ENCODE assay signal across 9 mouse cellular contexts in genomic region chr5:24303199-24303598, GRCm38 (mm10). TPM values are rescaled to one million over a fixed set of nuclear protein-coding genes. Genes with fewer than 3 reads are reported as not detected.
DNase-seq lines count a peak whose midpoint lies in the region; ATAC-seq and TF ChIP-seq lines count a peak whose summit lies in the region.
"Had no signal": no experiment of that assay in that cellular context is flagged by ENCODE, and none has a peak within 500 bp of the region (broad histone marks: within the 10 kb centered on the region; RNA-seq: fewer than 3 reads in every experiment).

No protein-coding gene starts in this region.

- WGBS in liver, embryonic 14.5 days (ENCODE audit: insufficient replicate concordance), result 30% methylated on average over 3 of the region's 3 CpGs
- 55% methylated on average over 3 of the region's 3 CpGs for WGBS in embryonic facial prominence, embryonic 10.5 days

- H3K4me2 ChIP-seq in liver, embryonic 14.5 days (ENCODE audit: low read depth), result no peak overlapping the region
- H3K4me2 ChIP-seq: liver, embryonic 13.5 days had no signal

- H3K36me3 ChIP-seq in testis, adult 2 months (ENCODE audit: control insufficient read depth, insufficient read depth, low read length), result no peaks in the 10 kb centered on the region
- no peaks in the 10 kb centered on the region for H3K36me3 ChIP-seq in liver, embryonic 14.5 days (replicated peaks; ENCODE audit: control insufficient read depth, insufficient read depth, low read depth)
- H3K36me3 ChIP-seq in embryonic facial prominence, embryonic 10.5 days (replicated peaks), result no peaks in the 10 kb centered on the region
- H3K36me3 ChIP-seq: liver, embryonic 13.5 days had no signal

- no peak for ATAC-seq in liver, embryonic 14.5 days (ENCODE audit: insufficient read depth)

- peak; percentile 53 for DNase-seq in adrenal gland, postnatal 10 days
- no peak for DNase-seq in adrenal gland, postnatal 4 days (ENCODE audit: low spot score in 2 of 2)
- DNase-seq in testis, postnatal 14 days (ENCODE audit: low spot score), result no peak
- DNase-seq in liver, embryonic 14.5 days (ENCODE audit: low read depth in 3 of 3, low spot score in 3 of 3), result peak in 1 of 3 experiments; percentile 23
- peak; percentile 39 for DNase-seq in thymus, postnatal 25 days
- no peak for DNase-seq in cerebellum, adult 11 months
- no peak for DNase-seq in embryonic facial prominence, embryonic 10.5 days (ENCODE audit: low spot score)
- DNase-seq: liver, embryonic 13.5 days had no signal

- no peaks in the 10 kb centered on the region for H3K27me3 ChIP-seq in testis, adult 2 months (ENCODE audit: control insufficient read depth, insufficient read depth, low read length)
- no peaks in the 10 kb centered on the region for H3K27me3 ChIP-seq in liver, embryonic 14.5 days (ENCODE audit: control insufficient read depth, insufficient read depth, low read length)
- no peaks in the 10 kb centered on the region for H3K27me3 ChIP-seq in embryonic facial prominence, embryonic 10.5 days (replicated peaks; ENCODE audit: low read depth, poor library complexity, severe bottlenecking)
- H3K27me3 ChIP-seq: liver, embryonic 13.5 days had no signal

- no peak overlapping the region for H3K4me3 ChIP-seq in testis, adult 2 months (ENCODE audit: control insufficient read depth, low read depth, low read length)
- H3K4me3 ChIP-seq in liver, embryonic 14.5 days (ENCODE audit: insufficient read depth in 1 of 2, low read depth in 2 of 2, low read length in 2 of 2), result no peak overlapping the region
- no peak overlapping the region for H3K4me3 ChIP-seq in embryonic facial prominence, embryonic 10.5 days
- H3K4me3 ChIP-seq: liver, embryonic 13.5 days had no signal

- TF ChIP-seq EP300 in liver, embryonic 14.5 days (IDR thresholded peaks at IDR 0.05; ENCODE audit: low read depth), result no peak

- no peaks in the 10 kb centered on the region for H3K4me1 ChIP-seq in testis, adult 2 months (ENCODE audit: control insufficient read depth, insufficient read depth, low read length)
- no peaks in the 10 kb centered on the region for H3K4me1 ChIP-seq in liver, embryonic 14.5 days (replicated peaks; ENCODE audit: control insufficient read depth in 2 of 2, insufficient read depth in 2 of 2, low read length in 1 of 2)
- H3K4me1 ChIP-seq in embryonic facial prominence, embryonic 10.5 days, result no peaks in the 10 kb centered on the region
- H3K4me1 ChIP-seq: liver, embryonic 13.5 days had no signal

- TF ChIP-seq POLR2A in testis, adult 2 months (IDR thresholded peaks at IDR 0.05; ENCODE audit: control insufficient read depth, low read depth, low read length), result no peak

- TF ChIP-seq CTCF in testis, adult 2 months (IDR thresholded peaks at IDR 0.05; ENCODE audit: control insufficient read depth, insufficient read depth, insufficient replicate concordance, low read depth, low read length), result peak; percentile 65; the same call in 1 of the 2 replicates
- TF ChIP-seq CTCF in liver, embryonic 14.5 days (IDR thresholded peaks at IDR 0.05; ENCODE audit: low read depth), result peak; percentile 86

- H3K9me3 ChIP-seq in liver, embryonic 14.5 days (ENCODE audit: control insufficient read depth, low read length), result no peaks in the 10 kb centered on the region
- H3K9me3 ChIP-seq in embryonic facial prominence, embryonic 10.5 days, result peaks cover 5% of the 10 kb centered on the region; the same call in 1 of the 2 replicates
- H3K9me3 ChIP-seq: liver, embryonic 13.5 days had no signal

- H3K27ac ChIP-seq in testis, adult 2 months (ENCODE audit: control insufficient read depth, insufficient read depth, low read depth, low read length), result no peak overlapping the region
- no peak overlapping the region for H3K27ac ChIP-seq in liver, embryonic 14.5 days
- no peak overlapping the region for H3K27ac ChIP-seq in embryonic facial prominence, embryonic 10.5 days (replicated peaks)
- H3K27ac ChIP-seq: liver, embryonic 13.5 days had no signal

- H3K9ac ChIP-seq in liver, embryonic 14.5 days (replicated peaks), result no peak overlapping the region
- H3K9ac ChIP-seq: liver, embryonic 13.5 days had no signal

RNA-seq across cellular contexts. Expression of gene Kcnh2, which starts 48.2 kb away (rescaled TPM):
- total RNA-seq in adrenal gland, postnatal 10 days (2021), result 10 to 100 TPM; 12.8 to 23.1 TPM
- total RNA-seq in adrenal gland, postnatal 4 days (2021), result 10 to 100 TPM; 38.6 to 42.4 TPM
- polyA plus RNA-seq in testis, adult 2 months (2012; rRNA removed), result 23.6 and 26.2 TPM in 2 replicates
- 0.44 and 0.93 TPM in 2 replicates for polyA plus RNA-seq in liver, embryonic 14.5 days (2012; rRNA removed)
- 0.05 and 0.28 TPM in 2 replicates for polyA plus RNA-seq in liver, embryonic 14.5 days (2014; fragmentation: Nextera tagmentation; extraction: Ambion mirVana)
- 10.9 and 13.7 TPM in 2 replicates for polyA plus RNA-seq in embryonic facial prominence, embryonic 10.5 days (2016; fragmentation: Nextera tagmentation; extraction: Ambion mirVana)

Comparison
In these comparisons a context has a peak if more than half of its experiments do, and no peak if none do; other contexts are left out.
1. DNase-seq: peak in adrenal gland, postnatal 10 days (single experiment) and thymus, postnatal 25 days (single experiment); none in adrenal gland, postnatal 4 days (0 of 2), testis, postnatal 14 days (single experiment), cerebellum, adult 11 months (single experiment) and embryonic facial prominence, embryonic 10.5 days (single experiment).